ENCODE assay signal across 10 mouse cellular contexts in the genomic region with DNA sequence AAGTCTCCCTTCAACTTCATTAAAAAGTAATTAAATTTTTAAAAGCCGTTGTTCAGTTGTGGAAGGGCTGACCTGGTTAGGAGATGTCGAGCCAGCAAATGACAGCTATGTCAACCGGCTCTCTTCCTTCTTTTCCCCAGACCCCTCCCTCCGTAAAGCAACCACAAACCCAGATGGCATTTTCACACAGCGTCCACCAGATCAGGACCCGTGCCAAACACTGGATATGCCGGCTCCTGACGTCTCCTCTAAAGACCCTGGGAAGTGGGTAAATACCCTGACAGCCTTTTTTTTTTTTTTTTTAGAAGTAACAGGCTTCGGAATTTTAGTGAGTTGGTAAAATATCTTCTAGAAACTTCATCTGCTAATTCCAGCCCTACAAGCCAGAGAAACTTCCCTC.
A peak's percentile ranks its signal among the peaks of the same experiment; 100 is the strongest.
DNase-seq lines count a peak whose midpoint lies in the region; ATAC-seq lines count a peak whose summit lies in the region.
"Had no signal": no experiment of that assay in that cellular context is flagged by ENCODE, and none has a peak within 500 bp of the region (broad histone marks: within the 10 kb centered on the region; RNA-seq: fewer than 3 reads in every experiment).

No protein-coding gene starts in this region.

- intact Hi-C loops in left cerebral cortex, postnatal 4 days (cut with DNase I) = loop anchor here (5.0 to 10.0 kb wide), 3 partner anchors 234 to 564 kb away; partner anchors contain the start of genes Hmgb1 and Uspl1
- intact Hi-C loops in left cerebral cortex, postnatal 25 days (cut with DNase I) = loop anchor here (2.0 to 10.0 kb wide), 3 partner anchors 18 to 712 kb away; partner anchors contain the start of gene Wdr95

- DNase-seq in cerebellum, postnatal 14 days = peak; percentile 55 to 73
- no peak for DNase-seq in cerebellum, postnatal 25 days
- DNase-seq in left cerebral cortex, postnatal 4 days = peak; percentile 53
- no peak for DNase-seq in left cerebral cortex, postnatal 25 days (ENCODE audit: low spot score in 2 of 2)
- no peak for DNase-seq in gastrocnemius, postnatal 10 days
- DNase-seq: adrenal gland, adult 8-10 months; cerebellum, adult 11-12 months; cerebellum, adult 9-11 months had no signal

- 0 out of 2 replicates have a peak, but pooled peaks have one; percentile 34 for ATAC-seq in common myeloid progenitor, adult 5-6 weeks (replicated peaks; ENCODE audit: low read depth, poor library complexity, severe bottlenecking)
- peak; percentile 36; the same call in 1 of the 2 replicates for ATAC-seq in granulocyte monocyte progenitor cell, adult 5-6 weeks (replicated peaks; ENCODE audit: poor library complexity, severe bottlenecking)

Comparison
In these comparisons a context has a peak if more than half of its experiments do, and no peak if none do; other contexts are left out.
1. DNase-seq: peak in cerebellum, postnatal 14 days (2 of 2) and left cerebral cortex, postnatal 4 days (single experiment); none in cerebellum, postnatal 25 days (0 of 2), left cerebral cortex, postnatal 25 days (0 of 2) and gastrocnemius, postnatal 10 days (single experiment).